Mouse (Mus musculus) midbrain, embryonic 11.5 days (tissue): Measurements from ENCODE around the gene Zfp688. TPM values are rescaled to one million over a fixed set of nuclear protein-coding genes. Genes with fewer than 3 reads are reported as not detected.
A peak's percentile ranks its signal among the peaks of the same experiment; 100 is the strongest.
"Not testable (repeated sequence)": the region's sequence is repeated elsewhere in the genome, so short reads cannot be mapped to it uniquely, and the experiment has no call there.

ENCODE experiments used
- ATAC-seq: fragments of 200-750 bp; cut with Nextera tagmentation; 2 replicates; pipeline ENCODE4 v1.8.0; 2017; ENCODE audit warnings: moderate TSS enrichment, moderate library complexity; ENCODE audit not compliant: low FRiP score
- DNase-seq: peaks from one replicate; pipeline ENCODE4 v3.0.0; 2015; ENCODE audit warnings: low spot score; ENCODE audit errors: missing footprints
- H3K27ac ChIP-seq: fragments of 300-500 bp; sonication (generic); 2 replicates; pipeline ENCODE4 v1.5.1; 2014; ENCODE audit warnings: low read depth, low read length
- H3K27me3 ChIP-seq: fragments of 300-500 bp; sonication (generic); 2 replicates; pipeline ENCODE4 v1.6.1; 2014; ENCODE audit warnings: mild to moderate bottlenecking, low read length, moderate library complexity, mixed read lengths; ENCODE audit not compliant: control insufficient read depth, insufficient read depth
- H3K36me3 ChIP-seq: fragments of 300-500 bp; sonication (generic); 2 replicates; pipeline ENCODE4 v1.6.1; 2014; ENCODE audit warnings: mild to moderate bottlenecking, low read length, moderate library complexity, mixed read lengths; ENCODE audit not compliant: control insufficient read depth, insufficient read depth
- H3K4me1 ChIP-seq: fragments of 300-500 bp; sonication (generic); 2 replicates; pipeline ENCODE4 v1.6.1; 2014; ENCODE audit warnings: low read length; ENCODE audit not compliant: control insufficient read depth, insufficient read depth
- H3K4me2 ChIP-seq: fragments of 300-500 bp; sonication (generic); 2 replicates; pipeline ENCODE4 v1.6.1; 2014; ENCODE audit warnings: mild to moderate bottlenecking, moderate library complexity
- H3K4me3 ChIP-seq: fragments of 300-500 bp; sonication (generic); 2 replicates; pipeline ENCODE4 v1.5.1; 2014; ENCODE audit warnings: low read depth, low read length
- H3K9ac ChIP-seq: fragments of 300-500 bp; sonication (generic); 2 replicates; pipeline ENCODE4 v1.6.1; 2014; ENCODE audit warnings: low read length
- H3K9me3 ChIP-seq: fragments of 300-500 bp; sonication (generic); 2 replicates; pipeline ENCODE4 v1.6.1; 2016; ENCODE audit warnings: low read length; ENCODE audit not compliant: control insufficient read depth
- WGBS: fragments of 180-500 bp; shearing (Covaris S2); extraction: QIAGEN DNeasy Blood & Tissue Kit; methylation state at CpG from one replicate; pipeline ENCODE4 v1.1.7; 2014; 5-methylcytosine and 5-hydroxymethylcytosine counted together
- polyA plus RNA-seq: library from polyadenylated mRNA; unstranded; fragments of >200 nt; fragmentation: Nextera tagmentation; extraction: Ambion mirVana; gene quantifications from 2 replicates; pipeline ENCODE4 v1.2.1, GENCODE M21; 2014

The Zfp688 gene
- polyA plus RNA-seq, 1 experiment from 2014 or later, result 34.5 TPM

GRCm38 (mm10) chr7:127393157-127393943, 28.5 kb downstream of the Zfp688 start, which contains the start of gene E430018J23Rik:
Gene E430018J23Rik (minus strand): TSS chr7:127393629.
- Histone ChIP-seq H3K36me3 (peaks cover 3% of the 10 kb centered on the region; the same call in 1 of the 2 replicates), H3K4me3 (peak within 1 kb of the TSS; percentile 66), H3K9me3 (no peaks in the 10 kb centered on the region), H3K4me1 (peaks cover 9% of the 10 kb centered on the region), H3K4me2 (peak within 1 kb of the TSS; percentile 82), H3K27me3 (no peaks in the 10 kb centered on the region), H3K27ac (peak within 1 kb of the TSS; percentile 57), H3K9ac (peak within 1 kb of the TSS; percentile 87)
- ATAC-seq (peak; percentile 95), DNase-seq (peak; percentile 99)
- under 1% methylated on average over 45 of the region's 45 CpGs for WGBS

GRCm38 (mm10) chr7:127392251-127392824, 29.5 kb downstream of the Zfp688 start:
- H3K4me1 ChIP-seq, result peaks cover 9% of the 10 kb centered on the region
- 83% methylated on average over 8 of the region's 8 CpGs for WGBS
- H3K4me2 ChIP-seq, result peak overlapping the region; percentile 82
- peaks cover 3% of the 10 kb centered on the region; the same call in 1 of the 2 replicates for H3K36me3 ChIP-seq
- no peak for ATAC-seq
- H3K27me3 ChIP-seq, result no peaks in the 10 kb centered on the region
- peak overlapping the region; percentile 87 for H3K9ac ChIP-seq
- peak; percentile 82 for DNase-seq
- no peaks in the 10 kb centered on the region for H3K9me3 ChIP-seq
- H3K4me3 ChIP-seq, result no peak overlapping the region
- H3K27ac ChIP-seq, result no peak overlapping the region

- Histone ChIP-seq H3K9me3 (no peaks in the 10 kb centered on the region), H3K4me3 (no peak overlapping the region), H3K4me1 (peaks cover 9% of the 10 kb centered on the region), H3K9ac (no peak overlapping the region), H3K36me3 (peaks cover 3% of the 10 kb centered on the region; the same call in 1 of the 2 replicates), H3K27ac (no peak overlapping the region), H3K4me2 (no peak overlapping the region), H3K27me3 (no peaks in the 10 kb centered on the region)
- ATAC-seq (no peak), DNase-seq (peak; percentile 8)
- 97% methylated on average over 16 of the region's 16 CpGs for WGBS
These were observed 30.3 kb downstream of the Zfp688 start for GRCm38 (mm10) chr7:127391538-127391937.

GRCm38 (mm10) chr7:127390306-127390705, 31.6 kb downstream of the Zfp688 start:
- Histone ChIP-seq H3K27ac (no peak overlapping the region), H3K36me3 (peaks cover 3% of the 10 kb centered on the region; the same call in 1 of the 2 replicates), H3K4me1 (peaks cover 9% of the 10 kb centered on the region), H3K4me2 (no peak overlapping the region), H3K9me3 (no peaks in the 10 kb centered on the region), H3K27me3 (no peaks in the 10 kb centered on the region), H3K9ac (no peak overlapping the region), H3K4me3 (no peak overlapping the region)
- WGBS, result 67% methylated on average over 7 of the region's 7 CpGs
- peak; percentile 73 for DNase-seq
- ATAC-seq, result no peak

GRCm38 (mm10) chr7:127388201-127388600, 33.7 kb downstream of the Zfp688 start:
- H3K4me2 ChIP-seq, ATAC-seq, H3K36me3 ChIP-seq, H3K27me3 ChIP-seq, H3K4me1 ChIP-seq, H3K9me3 ChIP-seq, H3K4me3 ChIP-seq, H3K9ac ChIP-seq, H3K27ac ChIP-seq: not testable (repeated sequence)
- DNase-seq, result peak; percentile 4

- WGBS, result 15% methylated on average over 38 of the region's 38 CpGs
- H3K27me3 ChIP-seq, result no peaks in the 10 kb centered on the region
- no peak within 1 kb of the TSS for H3K27ac ChIP-seq
- peak within 1 kb of the TSS; percentile 65 for H3K9ac ChIP-seq
- H3K4me3 ChIP-seq, result peak within 1 kb of the TSS; percentile 52
- peak; percentile 97 for DNase-seq
- peaks cover 7% of the 10 kb centered on the region for H3K36me3 ChIP-seq
- H3K9me3 ChIP-seq, result no peaks in the 10 kb centered on the region
- peak within 1 kb of the TSS; percentile 62 for H3K4me2 ChIP-seq
- no peaks in the 10 kb centered on the region for H3K4me1 ChIP-seq
- ATAC-seq, result peak; percentile 90
These were observed 35.1 kb downstream of the Zfp688 start, which contains the start of gene 9130019O22Rik for GRCm38 (mm10) chr7:127386641-127387392. Gene 9130019O22Rik (minus strand): TSS chr7:127387166.

- WGBS, result 91% methylated on average over 4 of the region's 4 CpGs
- peak; percentile 21 for DNase-seq
- H3K4me1 ChIP-seq, H3K9ac ChIP-seq, H3K27me3 ChIP-seq, H3K9me3 ChIP-seq, H3K27ac ChIP-seq, ATAC-seq, H3K4me2 ChIP-seq, H3K4me3 ChIP-seq, H3K36me3 ChIP-seq: not testable (repeated sequence)
These were observed 36.3 kb downstream of the Zfp688 start for GRCm38 (mm10) chr7:127385560-127385959.

GRCm38 (mm10) chr7:127378310-127378921, 43.5 kb downstream of the Zfp688 start:
- H3K4me2 ChIP-seq, result no peak overlapping the region
- H3K36me3 ChIP-seq, result no peaks in the 10 kb centered on the region
- no peak overlapping the region for H3K9ac ChIP-seq
- H3K4me3 ChIP-seq, result no peak overlapping the region
- no peaks in the 10 kb centered on the region for H3K9me3 ChIP-seq
- DNase-seq (peak; percentile 14), ATAC-seq (no peak)
- 73% methylated on average over 6 of the region's 6 CpGs for WGBS
- no peak overlapping the region for H3K27ac ChIP-seq
- H3K4me1 ChIP-seq, result no peaks in the 10 kb centered on the region; the same call in 1 of the 2 replicates
- H3K27me3 ChIP-seq, result no peaks in the 10 kb centered on the region
